In genomic region chr12:24830086-24830485, GRCm38 (mm10) we compare ENCODE assay signal across 10 mouse cellular contexts. TPM values are rescaled to one million over a fixed set of nuclear protein-coding genes. Genes with fewer than 3 reads are reported as not detected.
DNase-seq lines count a peak whose midpoint lies in the region; ATAC-seq and TF ChIP-seq lines count a peak whose summit lies in the region.
"Had no signal": no experiment of that assay in that cellular context is flagged by ENCODE, and none has a peak within 500 bp of the region (broad histone marks: within the 10 kb centered on the region; RNA-seq: fewer than 3 reads in every experiment).

No protein-coding gene starts in this region.

- no peak overlapping the region for H3K9ac ChIP-seq in kidney, postnatal 0 days (ENCODE audit: low read depth, low read length)
- H3K9ac ChIP-seq in embryonic facial prominence, embryonic 15.5 days: 0 out of 2 replicates have a peak overlapping the region, but pooled peaks have one; percentile 93
- peak overlapping the region; percentile 95 for H3K9ac ChIP-seq in hindbrain, postnatal 0 days (replicated peaks; ENCODE audit: low read length)

- TF ChIP-seq CTCF in kidney, postnatal 0 days (IDR thresholded peaks at IDR 0.05; ENCODE audit: low read depth): no peak
- TF ChIP-seq CTCF in kidney, adult 2 months (conservative IDR thresholded peaks at IDR 0.05; ENCODE audit: insufficient read depth, insufficient read length, low read depth, low read length): no peak
- no peak for TF ChIP-seq CTCF in hindbrain, postnatal 0 days (IDR thresholded peaks at IDR 0.05; ENCODE audit: low read depth)

- peaks cover 9% of the 10 kb centered on the region; the same call in 1 of the 2 replicates for H3K4me1 ChIP-seq in kidney, postnatal 0 days (replicated peaks; ENCODE audit: insufficient read depth, low read length)
- no peaks in the 10 kb centered on the region for H3K4me1 ChIP-seq in kidney, adult 2 months (ENCODE audit: control insufficient read depth, insufficient read depth, low read length)
- H3K4me1 ChIP-seq in embryonic facial prominence, embryonic 15.5 days: peaks cover 25% of the 10 kb centered on the region
- peaks cover 7% of the 10 kb centered on the region; the same call in 1 of the 2 replicates for H3K4me1 ChIP-seq in hindbrain, postnatal 0 days (ENCODE audit: insufficient read depth, low read length)

- no peak for DNase-seq in kidney, postnatal 0 days (ENCODE audit: low spot score)
- DNase-seq in kidney, adult 2 months: no peak
- no peak for DNase-seq in hindbrain, postnatal 0 days (ENCODE audit: low spot score)
- DNase-seq in cerebellum, postnatal 36 days: no peak
- no peak for DNase-seq in kidney, postnatal 36 days
- DNase-seq in adrenal gland, postnatal 10 days: no peak
- DNase-seq: thymus, adult 2 months had no signal

- H3K9me3 ChIP-seq in kidney, postnatal 0 days (replicated peaks; ENCODE audit: low read length): no peaks in the 10 kb centered on the region
- H3K9me3 ChIP-seq in embryonic facial prominence, embryonic 15.5 days (replicated peaks): no peaks in the 10 kb centered on the region
- no peaks in the 10 kb centered on the region for H3K9me3 ChIP-seq in hindbrain, postnatal 0 days (ENCODE audit: low read length)
- H3K9me3 ChIP-seq: G1E had no signal

- H3K79me2 ChIP-seq in myocyte (ENCODE audit: control insufficient read depth, insufficient read depth): peaks cover 4% of the 10 kb centered on the region

- whole genome bisulfite sequencing in kidney, postnatal 0 days: 58% methylated on average over 1 of the region's 1 CpGs
- WGBS in kidney, adult 2 months: 100% methylated on average over 1 of the region's 1 CpGs
- 51% methylated on average over 1 of the region's 1 CpGs for WGBS in embryonic facial prominence, embryonic 15.5 days
- WGBS in hindbrain, postnatal 0 days: 22% methylated on average over 1 of the region's 1 CpGs

- TF ChIP-seq POLR2A in kidney, adult 2 months (IDR thresholded peaks at IDR 0.05; ENCODE audit: low read depth, low read length): no peak
- TF ChIP-seq POLR2A in myocyte (IDR thresholded peaks at IDR 0.05; ENCODE audit: insufficient read length, low read depth): no peak

- no peaks in the 10 kb centered on the region for H3K36me3 ChIP-seq in kidney, postnatal 0 days (ENCODE audit: insufficient read depth, low read length)
- no peaks in the 10 kb centered on the region for H3K36me3 ChIP-seq in kidney, adult 2 months (ENCODE audit: control insufficient read depth, insufficient read depth, low read length)
- H3K36me3 ChIP-seq in embryonic facial prominence, embryonic 15.5 days: no peaks in the 10 kb centered on the region
- H3K36me3 ChIP-seq in hindbrain, postnatal 0 days (ENCODE audit: insufficient read depth, low read length): no peaks in the 10 kb centered on the region
- H3K36me3 ChIP-seq in myocyte (ENCODE audit: control insufficient read depth, insufficient read depth): no peaks in the 10 kb centered on the region
- H3K36me3 ChIP-seq: G1E had no signal

- H3K4me2 ChIP-seq in kidney, postnatal 0 days (ENCODE audit: low read length): peak overlapping the region; percentile 93
- peak overlapping the region; percentile 69 for H3K4me2 ChIP-seq in embryonic facial prominence, embryonic 15.5 days (replicated peaks)
- peak overlapping the region; percentile 62 for H3K4me2 ChIP-seq in hindbrain, postnatal 0 days (ENCODE audit: low read depth, low read length)
- no peak overlapping the region for H3K4me2 ChIP-seq in myocyte (ENCODE audit: low read depth)

- peak overlapping the region; percentile 91 for H3ac ChIP-seq in myocyte (ENCODE audit: control insufficient read depth, insufficient read length)

- peak overlapping the region; percentile 93; the same call in 1 of the 2 replicates for H3K4me3 ChIP-seq in kidney, postnatal 0 days (replicated peaks; ENCODE audit: low read depth, low read length)
- no peak overlapping the region for H3K4me3 ChIP-seq in kidney, adult 2 months (ENCODE audit: insufficient read depth, low read depth, low read length)
- H3K4me3 ChIP-seq in embryonic facial prominence, embryonic 15.5 days (replicated peaks): peak overlapping the region; percentile 95
- peak overlapping the region; percentile 90 for H3K4me3 ChIP-seq in hindbrain, postnatal 0 days (ENCODE audit: low read length)
- peak overlapping the region; percentile 30 for H3K4me3 ChIP-seq in myocyte

- no peak for ATAC-seq in kidney, postnatal 0 days (replicated peaks; ENCODE audit: low FRiP score, low read depth)
- ATAC-seq in embryonic facial prominence, embryonic 15.5 days (ENCODE audit: insufficient number of reproducible peaks, low FRiP score, low TSS enrichment, low read depth): no peak
- no peak for ATAC-seq in hindbrain, postnatal 0 days

- H3K27me3 ChIP-seq in kidney, postnatal 0 days (ENCODE audit: insufficient read depth, low read length): no peaks in the 10 kb centered on the region
- no peaks in the 10 kb centered on the region for H3K27me3 ChIP-seq in kidney, adult 2 months (replicated peaks; ENCODE audit: control insufficient read depth, insufficient read depth, low read length)
- no peaks in the 10 kb centered on the region for H3K27me3 ChIP-seq in embryonic facial prominence, embryonic 15.5 days
- H3K27me3 ChIP-seq in hindbrain, postnatal 0 days (ENCODE audit: insufficient read depth, low read length): no peaks in the 10 kb centered on the region
- H3K27me3 ChIP-seq in myocyte (ENCODE audit: control insufficient read depth, insufficient read depth, insufficient read length): no peaks in the 10 kb centered on the region

- H3K27ac ChIP-seq in kidney, postnatal 0 days: no peak overlapping the region
- H3K27ac ChIP-seq in kidney, adult 2 months (ENCODE audit: insufficient read depth, low read depth, low read length): no peak overlapping the region
- no peak overlapping the region for H3K27ac ChIP-seq in embryonic facial prominence, embryonic 15.5 days (replicated peaks)
- peak overlapping the region; percentile 95 for H3K27ac ChIP-seq in hindbrain, postnatal 0 days

TF ChIP-seq in myocyte, 11 proteins besides CTCF, POLR2A, EP300 and RAD21:
- TF ChIP-seq MAX (IDR thresholded peaks at IDR 0.05; ENCODE audit: low read depth): no peak
- no peak for TF ChIP-seq MYOG (IDR thresholded peaks at IDR 0.05; ENCODE audit: control insufficient read depth in 1 of 3, insufficient read depth in 1 of 3, insufficient read length in 2 of 3, low read depth in 2 of 3)
- TF ChIP-seq POLR2AphosphoS2 (IDR thresholded peaks at IDR 0.05; ENCODE audit: insufficient read length, low read depth): no peak
- no peak for TF ChIP-seq REST (IDR thresholded peaks at IDR 0.05; ENCODE audit: insufficient read depth, insufficient read length)
- no peak for TF ChIP-seq SRF (IDR thresholded peaks at IDR 0.05; ENCODE audit: control insufficient read depth, insufficient read length, low read depth)
- TF ChIP-seq MYOD1 (IDR thresholded peaks at IDR 0.05; ENCODE audit: control insufficient read depth in 1 of 3, insufficient read length in 2 of 3, low read depth in 2 of 3): no peak
- no peak for TF ChIP-seq E2F4 (IDR thresholded peaks at IDR 0.05; ENCODE audit: insufficient read depth)
- no peak for TF ChIP-seq TCF3 (IDR thresholded peaks at IDR 0.05; ENCODE audit: insufficient read length, low read depth)
- no peak for TF ChIP-seq CEBPB (IDR thresholded peaks at IDR 0.05; ENCODE audit: insufficient read depth, poor library complexity, severe bottlenecking)
- TF ChIP-seq TCF12 (IDR thresholded peaks at IDR 0.05; ENCODE audit: insufficient read depth, poor library complexity, severe bottlenecking): no peak
- TF ChIP-seq USF1 (IDR thresholded peaks at IDR 0.05; ENCODE audit: low read depth): no peak

RNA-seq across cellular contexts. Expression of gene Mboat2, which starts 0.6 kb away (rescaled TPM):
- polyA plus RNA-seq in kidney, postnatal 0 days (2015; fragmentation: Nextera tagmentation; extraction: Ambion mirVana): 44.5 and 50.8 TPM in 2 replicates
- polyA plus RNA-seq in kidney, adult 2 months (2012; rRNA removed): 5.2 and 6.2 TPM in 2 replicates
- 64.8 and 69.0 TPM in 2 replicates for polyA plus RNA-seq in embryonic facial prominence, embryonic 15.5 days (2015; fragmentation: Nextera tagmentation; extraction: Ambion mirVana)
- total RNA-seq in hindbrain, postnatal 0 days (2014; rRNA removed): 60.2 and 67.7 TPM in 2 replicates
- 73.0 and 77.0 TPM in 2 replicates for polyA plus RNA-seq in hindbrain, postnatal 0 days (2015; fragmentation: Nextera tagmentation; extraction: Ambion mirVana)
- 16.9 TPM for polyA plus RNA-seq in myocyte (2012; fragmentation: generic; extraction: Trizol)
- total RNA-seq in adrenal gland, postnatal 10 days (2021): 10 to 100 TPM; 14.9 to 18.7 TPM
